Mouse (Mus musculus) testis, adult 2 months (tissue): ENCODE measurements around the gene Ccdc61. TPM values are rescaled to one million over a fixed set of nuclear protein-coding genes. Genes with fewer than 3 reads are reported as not detected.
"Not testable (repeated sequence)": the region's sequence is repeated elsewhere in the genome, so short reads cannot be mapped to it uniquely, and the experiment has no call there.

ENCODE experiments used
- H3K27ac ChIP-seq: fragments of 200-500 bp; 2 replicates; pipeline ENCODE4 v1.5.1; 2012; ENCODE audit warnings: low read depth, low read length; ENCODE audit not compliant: control insufficient read depth, insufficient read depth
- H3K27me3 ChIP-seq: fragments of 200-500 bp; 2 replicates; pipeline ENCODE4 v1.6.1; 2012; ENCODE audit warnings: mild to moderate bottlenecking, low read length, moderate library complexity; ENCODE audit not compliant: control insufficient read depth, insufficient read depth
- H3K36me3 ChIP-seq: fragments of 200-500 bp; 2 replicates; pipeline ENCODE4 v1.6.1; 2012; ENCODE audit warnings: mild to moderate bottlenecking, low read length; ENCODE audit not compliant: control insufficient read depth, insufficient read depth
- H3K4me1 ChIP-seq: fragments of 200-500 bp; 2 replicates; pipeline ENCODE4 v1.6.1; 2012; ENCODE audit warnings: low read length; ENCODE audit not compliant: control insufficient read depth, insufficient read depth
- H3K4me3 ChIP-seq: fragments of 200-500 bp; 2 replicates; pipeline ENCODE4 v1.5.1; 2012; ENCODE audit warnings: low read depth, mild to moderate bottlenecking, low read length, moderate library complexity, mixed read lengths; ENCODE audit not compliant: control insufficient read depth
- CTCF ChIP-seq: fragments of 200-500 bp; IDR thresholded peaks from 2 replicates; pipeline ENCODE4 v1.5.1; 2012; ENCODE audit warnings: low read depth, mild to moderate bottlenecking, inconsistent platforms, low read length, moderate library complexity; ENCODE audit not compliant: control insufficient read depth, insufficient read depth, insufficient replicate concordance
- POLR2A ChIP-seq: fragments of 200-500 bp; IDR thresholded peaks from 2 replicates; pipeline ENCODE4 v1.6.1; 2012; ENCODE audit warnings: low read depth, mild to moderate bottlenecking, inconsistent platforms, low read length, moderate library complexity; ENCODE audit not compliant: control insufficient read depth
- polyA plus RNA-seq: library from polyadenylated mRNA; depleted of rRNA; stranded (reverse); fragments of >200 nt; gene quantifications from 2 replicates; pipeline ENCODE4 v1.2.3, GENCODE M21; 2012

The Ccdc61 gene
- polyA plus RNA-seq, 1 experiment = 26.8 TPM

- H3K27ac ChIP-seq = no peak overlapping the region
Measured at GRCm38 (mm10) chr7:18873253-18873652, 37.0 kb downstream of the Ccdc61 start.

GRCm38 (mm10) chr7:18872816-18873215 is 37.4 kb downstream of the Ccdc61 start:
- H3K4me3 ChIP-seq = peak overlapping the region; percentile 13; the same call in 1 of the 2 replicates
- no peak for TF ChIP-seq CTCF
- no peak overlapping the region for H3K27ac ChIP-seq
- H3K36me3 ChIP-seq = no peaks in the 10 kb centered on the region
- H3K27me3 ChIP-seq = no peaks in the 10 kb centered on the region
- peaks cover 2% of the 10 kb centered on the region; the same call in 1 of the 2 replicates for H3K4me1 ChIP-seq

More at GRCm38 (mm10) chr7:18873253-18873652, 37.0 kb downstream of the Ccdc61 start:
- H3K36me3 ChIP-seq = no peaks in the 10 kb centered on the region
- H3K4me3 ChIP-seq = peak overlapping the region; percentile 13
- no peaks in the 10 kb centered on the region for H3K27me3 ChIP-seq
- H3K4me1 ChIP-seq = peaks cover 2% of the 10 kb centered on the region; the same call in 1 of the 2 replicates
- TF ChIP-seq POLR2A = no peak
- TF ChIP-seq CTCF = peak; percentile 90; the same call in 1 of the 2 replicates

GRCm38 (mm10) chr7:18872014-18872802 is 38.0 kb downstream of the Ccdc61 start:
- peaks cover 2% of the 10 kb centered on the region; the same call in 1 of the 2 replicates for H3K4me1 ChIP-seq
- no peaks in the 10 kb centered on the region for H3K36me3 ChIP-seq
- no peaks in the 10 kb centered on the region for H3K27me3 ChIP-seq
- no peak overlapping the region for H3K4me3 ChIP-seq
- TF ChIP-seq CTCF = no peak
- no peak for TF ChIP-seq POLR2A
- no peak overlapping the region for H3K27ac ChIP-seq

- H3K36me3 ChIP-seq, H3K27ac ChIP-seq, H3K4me3 ChIP-seq, H3K4me1 ChIP-seq, H3K27me3 ChIP-seq: not testable (repeated sequence)
Measured at GRCm38 (mm10) chr7:18871031-18871430, 39.2 kb downstream of the Ccdc61 start, which contains the start of gene Pglyrp1. Pglyrp1 (plus strand) TSS chr7:18871331.

GRCm38 (mm10) chr7:18868491-18868890 is 41.7 kb downstream of the Ccdc61 start:
- no peak for TF ChIP-seq POLR2A
- no peak for TF ChIP-seq CTCF
- Histone ChIP-seq H3K36me3 (no peaks in the 10 kb centered on the region), H3K27ac (no peak overlapping the region), H3K4me3 (no peak overlapping the region), H3K4me1 (peaks cover 2% of the 10 kb centered on the region; the same call in 1 of the 2 replicates), H3K27me3 (no peaks in the 10 kb centered on the region)

- no peak overlapping the region for H3K4me3 ChIP-seq
- H3K27me3 ChIP-seq = no peaks in the 10 kb centered on the region
- TF ChIP-seq CTCF = no peak
- no peaks in the 10 kb centered on the region for H3K36me3 ChIP-seq
- H3K27ac ChIP-seq = no peak overlapping the region
- H3K4me1 ChIP-seq = no peaks in the 10 kb centered on the region
Measured at GRCm38 (mm10) chr7:18862801-18863200, 47.4 kb downstream of the Ccdc61 start.

GRCm38 (mm10) chr7:18858310-18858916 is 51.8 kb downstream of the Ccdc61 start:
- Histone ChIP-seq H3K36me3 (no peaks in the 10 kb centered on the region), H3K27ac (no peak overlapping the region), H3K4me3 (no peak overlapping the region), H3K27me3 (no peaks in the 10 kb centered on the region), H3K4me1 (no peaks in the 10 kb centered on the region)
- TF ChIP-seq POLR2A = no peak
- no peak for TF ChIP-seq CTCF
